Mouse (Mus musculus): ENCODE measurements around the gene Mrc2.

GRCm38 (mm10) chr11:105349780-105350324 is 57.4 kb downstream of the Mrc2 start:
- no peak for TF ChIP-seq POLR2A (IDR thresholded peaks at IDR 0.05; ENCODE audit: control insufficient read depth in 1 of 2, insufficient read depth in 1 of 2, low read depth in 1 of 2, low read length in 2 of 2, poor library complexity in 1 of 2)
- TF ChIP-seq CTCF (IDR thresholded peaks at IDR 0.05 in 2 of 3, conservative IDR thresholded peaks at IDR 0.05 in 1 of 3; ENCODE audit: control insufficient read depth in 1 of 3, insufficient read depth in 1 of 3, low read depth in 2 of 3, low read length in 3 of 3, poor library complexity in 1 of 3, severe bottlenecking in 1 of 3) = no peak
- no peak for TF ChIP-seq EP300 (IDR thresholded peaks at IDR 0.05; ENCODE audit: low read depth in 1 of 2, low read length in 2 of 2)
- TF ChIP-seq NELFE (IDR thresholded peaks at IDR 0.05; ENCODE audit: low read depth, low read length) = no peak
- no peak for TF ChIP-seq ZKSCAN1 (IDR thresholded peaks at IDR 0.05; ENCODE audit: low read depth, low read length)
- TF ChIP-seq MAFK (IDR thresholded peaks at IDR 0.05; ENCODE audit: borderline replicate concordance, low read depth, low read length) = no peak
- no peak for TF ChIP-seq MXI1 (IDR thresholded peaks at IDR 0.05; ENCODE audit: low read depth, low read length)
- TF ChIP-seq USF1 (IDR thresholded peaks at IDR 0.05; ENCODE audit: low read depth, low read length) = no peak
- TF ChIP-seq TBP (IDR thresholded peaks at IDR 0.05; ENCODE audit: low read depth, low read length) = no peak
- no peak for TF ChIP-seq GATA1 (IDR thresholded peaks at IDR 0.05; ENCODE audit: low read depth, low read length)
- TF ChIP-seq ZNF384 (IDR thresholded peaks at IDR 0.05; ENCODE audit: low read depth, low read length) = no peak
- TF ChIP-seq E2F4 (IDR thresholded peaks at IDR 0.05; ENCODE audit: borderline replicate concordance, low read depth, low read length) = no peak
- no peak for TF ChIP-seq KAT2A (conservative IDR thresholded peaks at IDR 0.05; ENCODE audit: low read depth, low read length)
- TF ChIP-seq MYB (IDR thresholded peaks at IDR 0.05; ENCODE audit: low read depth, low read length) = no peak
